Mouse (Mus musculus): Measurements from ENCODE around the gene Zfp518a. TPM values are rescaled to one million over a fixed set of nuclear protein-coding genes. Genes with fewer than 3 reads are reported as not detected.

Gene Zfp518a
- polyA plus RNA-seq, 2 experiments from 2014 or later = 12.9 to 14.6 TPM

Other genes with a start within 250 kb of the Zfp518a start
- gene Cc2d2b, start 146.0 kb upstream of the Zfp518a start, polyA plus RNA-seq (2017; shearing (Covaris generic)) = 1 to 10 TPM; 1.0 to 2.2 TPM
- gene Ccnj, start 63.4 kb upstream of the Zfp518a start, polyA plus RNA-seq (2017; shearing (Covaris generic)) = 1 to 10 TPM; 3.1 to 3.2 TPM
- 1 to 10 TPM in 1 of 2 experiments, not detected in 1; 3.8 TPM for gene Blnk, start 99.8 kb downstream of the Zfp518a start, polyA plus RNA-seq (2017; shearing (Covaris generic))
- gene Dntt, start 134.6 kb downstream of the Zfp518a start, polyA plus RNA-seq (2017; shearing (Covaris generic)) = under 1 TPM in 1 of 2 experiments, not detected in 1; 0.80 TPM
- under 1 TPM in 1 of 2 experiments, not detected in 1; 0.30 TPM for gene Opalin, start 182.4 kb downstream of the Zfp518a start, polyA plus RNA-seq (2017; shearing (Covaris generic))